Mouse (Mus musculus) Patski (cell line): Measurements from ENCODE around the gene Angptl6. TPM values are rescaled to one million over a fixed set of nuclear protein-coding genes. Genes with fewer than 3 reads are reported as not detected.

Experiments used
- ATAC-seq: fragments of 100-300 bp; one replicate; pipeline ENCODE4 v1.8.0; 2021
- CTCF ChIA-PET: fragments of 350-600 bp; sonication (Branson Sonifier 250); formaldehyde crosslinking; loops from one replicate; lab custom pipeline; 2022; ENCODE audit warnings: inconsistent platforms; lab: Charles Lee
- POLR2A ChIA-PET: fragments of 350-600 bp; sonication (Branson Sonifier 250); formaldehyde crosslinking; loops from one replicate; lab custom pipeline; 2022; ENCODE audit warnings: antibody characterized with exemption, inconsistent platforms; lab: Charles Lee
- DNase-seq: peaks from one replicate; pipeline ENCODE4 v3.0.0-alpha.2; 2011; ENCODE audit warnings: low read depth, low spot score
- H3K27me3 ChIP-seq: fragments of 371-371 bp; one replicate; pipeline ENCODE4 v1.5.1; 2021
- CTCF ChIP-seq: fragments of 100-300 bp; IDR thresholded peaks from one replicate; pipeline ENCODE4 v1.5.1; 2021
- in situ Hi-C: fragments of 300-500 bp; cut with MboI; formaldehyde crosslinking; loops from 3 replicates; pipeline ENCODE4 v1.11.1; 2018; ENCODE audit warnings: low pct_unique_long_range_greater_than_20kb, mixed read lengths
- polyA plus RNA-seq: library from polyadenylated mRNA; unstranded; gene quantifications from one replicate; pipeline ENCODE4 v1.2.3, GENCODE M21; 2021

The Angptl6 gene
- polyA plus RNA-seq, 1 experiment from 2014 or later, result 1.8 TPM

GRCm38 (mm10) chr9:20887704-20888385, 8.3 kb upstream of the Angptl6 start, which contains the start of gene Ppan:
TSS of gene Ppan (plus strand) at chr9:20888175.
- TF ChIP-seq CTCF, result no peak
- DNase-seq (peak; percentile 55), ATAC-seq (peak; percentile 94)
- ChIA-PET POLR2A (interaction anchor here (0.9 to 1.1 kb wide), 2 partner anchors 10 to 11 kb away, joined by 3 to 7 read pairs; no protein-coding TSS in a partner anchor), CTCF (interaction anchor here (1.5 to 3.7 kb wide), 3 partner anchors 10 to 11 kb away, joined by 4 to 17 read pairs (median 13); partner anchors contain the start of gene Eif3g)
- H3K27me3 ChIP-seq, result no peaks in the 10 kb centered on the region
- in situ Hi-C loops, result no loop called here

DNA sequence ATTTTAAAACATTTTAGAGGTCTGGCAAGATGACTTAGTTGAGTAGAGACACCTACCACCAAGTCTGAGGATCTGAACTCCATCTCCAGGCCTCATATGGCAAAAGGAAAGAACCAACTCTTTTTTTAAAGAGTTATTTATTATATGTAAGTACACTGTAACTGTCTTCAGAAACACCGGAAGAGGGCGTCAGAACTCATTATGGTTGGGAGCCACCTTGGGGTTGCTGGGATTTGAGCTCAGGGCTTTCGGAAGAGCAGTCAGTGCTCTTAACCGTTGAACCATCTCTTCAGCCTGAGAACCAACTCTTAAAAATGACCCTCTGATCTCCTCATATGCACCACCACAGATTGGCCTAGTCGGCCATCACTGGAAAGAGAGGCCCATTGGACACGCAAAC, 7.7 kb upstream of the Angptl6 start:
- ATAC-seq (no peak), DNase-seq (no peak)
- ChIA-PET CTCF (interaction anchor here (1.5 to 3.7 kb wide), 2 partner anchors 9 to 11 kb away, joined by 4 to 13 read pairs; partner anchors contain the start of gene Eif3g), POLR2A (no interaction called here)
- H3K27me3 ChIP-seq, result no peaks in the 10 kb centered on the region
- in situ Hi-C loops, result no loop called here
- no peak for TF ChIP-seq CTCF

DNA sequence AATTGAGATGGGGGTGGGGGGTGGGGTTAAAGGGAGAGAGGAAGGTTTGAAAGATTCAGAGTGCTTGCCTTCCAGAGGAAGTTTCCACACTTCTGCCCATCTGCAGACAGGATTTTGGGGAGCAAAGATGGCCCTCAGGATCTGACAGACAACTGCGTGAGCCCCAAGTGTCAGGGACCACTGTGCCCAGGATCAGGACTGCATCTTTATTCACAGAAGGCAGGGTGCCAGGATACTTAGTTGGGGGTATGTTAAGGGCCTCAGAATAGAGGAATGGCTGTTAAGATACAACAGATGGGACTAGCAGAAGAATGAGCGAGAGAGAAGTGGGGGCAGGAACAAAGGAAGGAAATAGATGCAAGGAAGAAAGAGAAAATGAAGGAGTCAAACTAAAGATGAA, 7.0 kb upstream of the Angptl6 start:
- no peak for DNase-seq
- ChIA-PET CTCF (interaction anchor here (1.5 to 3.7 kb wide), 2 partner anchors 8 to 12 kb away, joined by 4 to 13 read pairs; partner anchors contain the start of gene Eif3g), POLR2A (no interaction called here)
- ATAC-seq, result no peak
- H3K27me3 ChIP-seq, result no peaks in the 10 kb centered on the region
- in situ Hi-C loops, result no loop called here
- no peak for TF ChIP-seq CTCF

GRCm38 (mm10) chr9:20878710-20879065, 839 bp downstream of the Angptl6 start:
- no peaks in the 10 kb centered on the region for H3K27me3 ChIP-seq
- ChIA-PET POLR2A (interaction anchor here (0.9 to 1.1 kb wide), 2 partner anchors 10 to 20 kb away, joined by 3 to 4 read pairs; partner anchors contain the start of gene Eif3g), CTCF (interaction anchor here (1.1 to 1.9 kb wide), 7 partner anchors 9 to 124 kb away, joined by 3 to 16 read pairs (median 3); partner anchors contain the start of genes Eif3g, Mrpl4 and Ppan)
- ATAC-seq (no peak), DNase-seq (no peak)
- TF ChIP-seq CTCF, result no peak
- in situ Hi-C loops, result no loop called here

GRCm38 (mm10) chr9:20878041-20878709, 1.4 kb downstream of the Angptl6 start:
- DNase-seq (peak; percentile 94), ATAC-seq (peak; percentile 95)
- in situ Hi-C loops, result no loop called here
- POLR2A ChIA-PET, result interaction anchor here (0.6 to 1.1 kb wide), 4 partner anchors 10 to 502 kb away, joined by 3 to 4 read pairs (median 3); partner anchors contain the start of gene Eif3g
- CTCF ChIA-PET, result interaction anchor here (1.1 to 1.9 kb wide), 8 partner anchors 10 to 124 kb away, joined by 3 to 16 read pairs (median 4); partner anchors contain the start of genes Eif3g, Mrpl4 and Ppan
- TF ChIP-seq CTCF, result no peak
- no peaks in the 10 kb centered on the region for H3K27me3 ChIP-seq

- no peak for TF ChIP-seq CTCF
- peaks cover 1% of the 10 kb centered on the region for H3K27me3 ChIP-seq
- POLR2A ChIA-PET, result interaction anchor here (0.6 to 1.1 kb wide), 4 partner anchors 11 to 501 kb away, joined by 3 to 4 read pairs (median 3); partner anchors contain the start of gene Eif3g
- ATAC-seq (no peak), DNase-seq (no peak)
- CTCF ChIA-PET, result interaction anchor here (1.1 to 1.9 kb wide), 8 partner anchors 10 to 125 kb away, joined by 3 to 16 read pairs (median 4); partner anchors contain the start of genes Eif3g, Mrpl4 and Ppan
- in situ Hi-C loops, result no loop called here
Observed at GRCm38 (mm10) chr9:20877118-20878040, 2.1 kb downstream of the Angptl6 start.

DNA sequence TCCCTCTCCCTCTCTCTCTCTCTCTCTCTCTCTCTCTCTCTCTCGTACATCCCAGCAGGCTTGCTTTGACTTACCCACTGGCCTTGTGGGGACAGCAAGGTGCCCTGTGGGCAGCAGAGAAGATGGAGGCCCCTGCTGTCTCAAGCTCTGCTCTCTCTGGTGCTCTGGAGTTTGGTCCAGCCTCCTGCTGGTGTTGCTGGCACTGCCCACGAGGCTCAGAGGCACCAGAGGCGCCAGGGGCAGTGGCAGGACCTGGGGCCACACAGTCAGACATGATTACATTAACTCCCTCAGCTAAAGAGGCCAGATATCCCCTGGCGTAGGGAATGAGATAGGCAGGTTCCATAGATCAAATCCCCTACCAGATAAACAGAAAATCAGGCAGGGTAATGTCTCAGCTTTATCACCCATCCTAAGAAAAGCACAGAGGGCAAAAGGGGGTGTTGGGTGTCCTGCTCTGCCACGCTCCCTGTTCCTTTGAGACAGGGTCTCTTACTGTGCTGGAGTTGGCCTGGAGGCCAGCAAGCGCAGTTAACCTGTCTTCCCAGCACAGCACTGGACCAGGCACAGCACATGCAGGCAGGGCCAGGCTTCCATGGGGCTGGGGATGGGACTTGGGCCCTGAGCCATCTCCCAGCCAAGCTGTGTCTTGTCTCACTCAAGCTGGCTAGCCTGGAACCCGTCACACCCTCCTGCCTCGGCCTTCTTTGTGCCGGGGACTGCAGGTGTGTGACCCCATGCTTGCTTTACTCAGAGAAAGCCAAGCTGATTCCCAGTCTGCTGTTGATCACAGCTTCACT, 3.0 kb downstream of the Angptl6 start:
- in situ Hi-C loops, result no loop called here
- peaks cover 7% of the 10 kb centered on the region for H3K27me3 ChIP-seq
- ChIA-PET POLR2A (no interaction called here), CTCF (no interaction called here)
- ATAC-seq (no peak), DNase-seq (no peak)
- no peak for TF ChIP-seq CTCF

DNA sequence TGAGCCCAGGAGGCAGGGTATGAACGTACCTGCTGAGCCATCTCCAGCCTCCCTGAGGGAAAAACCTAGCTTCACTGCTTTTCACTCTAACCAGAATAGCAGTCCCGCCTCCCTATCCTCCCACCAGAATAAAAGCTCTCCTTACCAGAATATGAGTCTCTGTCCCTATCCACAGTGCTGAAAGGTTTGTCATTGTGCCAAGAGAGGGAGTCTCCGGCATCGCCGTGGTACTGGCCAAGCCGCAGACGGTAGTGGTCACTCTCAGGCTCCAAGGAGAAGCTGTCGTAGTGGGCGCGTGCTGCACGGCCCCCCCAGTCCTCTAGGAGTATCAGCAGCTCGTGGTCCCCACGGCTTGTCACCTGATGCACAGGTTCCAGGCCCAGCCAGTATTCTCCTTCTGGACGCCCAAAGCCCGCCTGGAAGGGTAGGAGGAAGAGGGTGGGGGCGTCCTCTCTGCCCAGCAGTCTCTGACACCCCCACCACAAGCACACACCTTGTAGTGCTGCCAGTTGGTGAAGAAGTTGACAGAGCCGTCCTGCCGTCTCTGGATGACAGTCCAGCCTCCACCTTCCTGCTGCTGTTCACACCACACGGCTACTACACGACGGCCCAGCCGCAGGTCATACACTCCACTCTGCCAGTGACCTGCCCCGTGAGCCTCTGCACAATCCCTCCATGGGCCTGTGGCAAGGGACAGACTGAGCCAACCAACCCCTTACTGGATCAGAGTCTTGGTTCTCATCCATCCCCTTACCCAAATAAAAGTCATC, 4.3 kb downstream of the Angptl6 start:
- ATAC-seq, result no peak
- ChIA-PET POLR2A (no interaction called here), CTCF (no interaction called here)
- in situ Hi-C loops, result no loop called here
- DNase-seq, result no peak
- peaks cover 7% of the 10 kb centered on the region for H3K27me3 ChIP-seq
- TF ChIP-seq CTCF, result no peak
